Mouse (Mus musculus): ENCODE data around the gene Cbfa2t3. TPM values are rescaled to one million over a fixed set of nuclear protein-coding genes. Genes with fewer than 3 reads are reported as not detected.
A peak's percentile ranks its signal among the peaks of the same experiment; 100 is the strongest.

Cbfa2t3 gene
- total and polyA plus RNA-seq, 3 experiments = 10.5 to 102 TPM; not detected in 1

DNA sequence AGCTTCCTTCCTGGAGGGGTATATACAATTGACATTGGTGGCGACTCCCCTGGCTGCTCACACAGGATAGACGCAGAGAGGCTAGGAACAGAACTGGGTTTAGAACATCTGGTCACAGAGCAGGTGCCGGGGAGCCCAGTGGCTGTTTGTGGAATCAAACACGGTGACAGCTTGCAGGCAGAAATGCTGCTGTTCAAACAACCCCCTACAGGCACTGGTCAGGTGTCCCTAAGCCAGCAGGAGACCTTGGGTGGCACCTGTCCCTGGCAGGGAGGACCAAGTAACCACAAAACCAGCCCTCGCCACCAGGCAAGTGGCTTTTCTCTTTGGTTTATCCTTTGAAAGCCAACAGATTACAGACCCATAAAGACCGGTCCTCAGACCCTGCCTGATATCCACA is 27.0 kb downstream of the Cbfa2t3 start:
- Histone ChIP-seq H3K4me3 (ENCODE audit: control insufficient read depth in 1 of 2, insufficient read depth in 1 of 2, low read depth in 2 of 2, low read length in 2 of 2) (no peak overlapping the region), H3K9me3 (replicated peaks; ENCODE audit: insufficient read depth, low read length) (no peaks in the 10 kb centered on the region), H3K4me1 (ENCODE audit: control insufficient read depth in 1 of 2, insufficient read depth in 2 of 2, low read length in 2 of 2) (peaks cover 7 to 33% of the 10 kb centered on the region in 2 experiments), H3K9ac (ENCODE audit: control insufficient read depth, low read depth, low read length, poor library complexity, severe bottlenecking) (no peak overlapping the region), H3K79me2 (ENCODE audit: control insufficient read depth, insufficient read depth, low read length, poor library complexity) (peaks cover 90% of the 10 kb centered on the region), H3K27me3 (ENCODE audit: control insufficient read depth in 1 of 2, insufficient read depth in 2 of 2, low read length in 2 of 2) (no peaks in the 10 kb centered on the region), H3K36me3 (ENCODE audit: control insufficient read depth in 1 of 2, insufficient read depth in 2 of 2, low read length in 2 of 2) (peaks cover 16 to 27% of the 10 kb centered on the region in 2 experiments), H3K27ac (ENCODE audit: control insufficient read depth, low read depth, low read length) (no peak overlapping the region)
- no peak for DNase-seq (ENCODE audit: low read depth, low spot score)
- TF ChIP-seq E2F4 (IDR thresholded peaks at IDR 0.05; ENCODE audit: borderline replicate concordance, low read depth, low read length) = no peak
- TF ChIP-seq MEF2A (IDR thresholded peaks at IDR 0.05; ENCODE audit: extremely low read depth, insufficient replicate concordance, low read depth, low read length, poor library complexity, severe bottlenecking) = no peak
- TF ChIP-seq MAZ (IDR thresholded peaks at IDR 0.05; ENCODE audit: low read depth, low read length) = no peak
- no peak for TF ChIP-seq JUND (IDR thresholded peaks at IDR 0.05; ENCODE audit: low read depth, low read length)
- no peak for TF ChIP-seq MAX (IDR thresholded peaks at IDR 0.05; ENCODE audit: low read length)
- no peak for TF ChIP-seq RCOR1 (IDR thresholded peaks at IDR 0.05; ENCODE audit: low read depth, low read length)
- TF ChIP-seq ZKSCAN1 (IDR thresholded peaks at IDR 0.05; ENCODE audit: low read depth, low read length) = no peak
- no peak for TF ChIP-seq CTCF (IDR thresholded peaks at IDR 0.05 in 2 of 3, conservative IDR thresholded peaks at IDR 0.05 in 1 of 3; ENCODE audit: control insufficient read depth in 1 of 3, insufficient read depth in 1 of 3, low read depth in 2 of 3, low read length in 3 of 3, poor library complexity in 1 of 3, severe bottlenecking in 1 of 3)
- TF ChIP-seq USF2 (IDR thresholded peaks at IDR 0.05; ENCODE audit: borderline replicate concordance in 1 of 2, insufficient read depth in 1 of 2, low read depth in 1 of 2, low read length in 2 of 2) = no peak
- no peak for TF ChIP-seq NELFE (IDR thresholded peaks at IDR 0.05; ENCODE audit: low read depth, low read length)
- no peak for TF ChIP-seq GATA1 (IDR thresholded peaks at IDR 0.05; ENCODE audit: low read depth, low read length)

- H3K9ac ChIP-seq (ENCODE audit: control insufficient read depth, low read depth, low read length, poor library complexity, severe bottlenecking) = no peak overlapping the region
- DNase-seq (ENCODE audit: low read depth, low spot score) = no peak
- TF ChIP-seq BHLHE40 (IDR thresholded peaks at IDR 0.05; ENCODE audit: borderline replicate concordance, low read depth, low read length) = no peak
- 0 out of 4 replicates have a peak, but pooled peaks of 1 of the 2 experiments have one; percentile 24 for TF ChIP-seq POLR2A (IDR thresholded peaks at IDR 0.05; ENCODE audit: control insufficient read depth in 1 of 2, insufficient read depth in 1 of 2, low read depth in 1 of 2, low read length in 2 of 2, poor library complexity in 1 of 2)
- TF ChIP-seq POLR2AphosphoS5 (IDR thresholded peaks at IDR 0.05; ENCODE audit: borderline replicate concordance, low read depth, low read length) = no peak; the same call in 1 of the 2 replicates
- H3K4me1 ChIP-seq (ENCODE audit: control insufficient read depth in 1 of 2, insufficient read depth in 2 of 2, low read length in 2 of 2) = peaks cover 11 to 43% of the 10 kb centered on the region in 2 experiments
- no peak overlapping the region for H3K4me3 ChIP-seq (ENCODE audit: control insufficient read depth in 1 of 2, insufficient read depth in 1 of 2, low read depth in 2 of 2, low read length in 2 of 2)
- peaks cover 16 to 37% of the 10 kb centered on the region in 2 experiments for H3K36me3 ChIP-seq (ENCODE audit: control insufficient read depth in 1 of 2, insufficient read depth in 2 of 2, low read length in 2 of 2)
- no peak overlapping the region for H3K27ac ChIP-seq (ENCODE audit: control insufficient read depth, low read depth, low read length)
- no peaks in the 10 kb centered on the region for H3K9me3 ChIP-seq (replicated peaks; ENCODE audit: insufficient read depth, low read length)
- no peaks in the 10 kb centered on the region for H3K27me3 ChIP-seq (ENCODE audit: control insufficient read depth in 1 of 2, insufficient read depth in 2 of 2, low read length in 2 of 2)
- H3K79me2 ChIP-seq (ENCODE audit: control insufficient read depth, insufficient read depth, low read length, poor library complexity) = peaks cover 89% of the 10 kb centered on the region
These were observed 28.2 kb downstream of the Cbfa2t3 start for GRCm38 (mm10) chr8:122670718-122671117.

DNA sequence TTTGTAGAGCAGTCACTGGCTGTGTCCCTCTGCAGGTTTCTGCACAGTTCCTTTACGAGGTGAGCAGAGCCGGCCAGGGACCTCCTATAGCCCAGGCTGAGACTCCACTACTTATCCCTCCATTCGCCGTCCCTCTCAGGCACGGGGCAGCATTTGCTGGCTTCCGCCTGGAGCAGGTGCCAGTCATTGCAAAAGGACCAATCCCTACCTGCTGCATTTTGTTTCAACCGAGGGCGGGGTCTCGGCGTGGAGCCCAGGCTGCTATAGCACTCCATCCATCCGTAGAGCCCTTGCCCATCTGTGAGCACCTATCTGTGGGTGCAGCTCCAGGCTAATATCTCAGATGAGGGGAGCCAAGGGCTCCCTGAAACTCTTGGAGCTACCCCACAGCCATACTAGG is 28.9 kb downstream of the Cbfa2t3 start:
- no peak for TF ChIP-seq MYB (IDR thresholded peaks at IDR 0.05; ENCODE audit: low read depth, low read length)
- TF ChIP-seq ZC3H11A (IDR thresholded peaks at IDR 0.05; ENCODE audit: low read depth, low read length) = no peak
- peak in 1 of 2 experiments; percentile 9; a peak in 1 of 4 replicates for TF ChIP-seq POLR2A (IDR thresholded peaks at IDR 0.05; ENCODE audit: control insufficient read depth in 1 of 2, insufficient read depth in 1 of 2, low read depth in 1 of 2, low read length in 2 of 2, poor library complexity in 1 of 2)
- TF ChIP-seq MAFK (IDR thresholded peaks at IDR 0.05; ENCODE audit: borderline replicate concordance, low read depth, low read length) = no peak
- no peak for TF ChIP-seq POLR2AphosphoS2 (IDR thresholded peaks at IDR 0.05; ENCODE audit: low read length)
- Histone ChIP-seq H3K9me3 (replicated peaks; ENCODE audit: insufficient read depth, low read length) (no peaks in the 10 kb centered on the region), H3K4me1 (ENCODE audit: control insufficient read depth in 1 of 2, insufficient read depth in 2 of 2, low read length in 2 of 2) (peaks cover 14 to 45% of the 10 kb centered on the region in 2 experiments), H3K36me3 (ENCODE audit: control insufficient read depth in 1 of 2, insufficient read depth in 2 of 2, low read length in 2 of 2) (peaks cover 20 to 39% of the 10 kb centered on the region in 2 experiments), H3K27me3 (ENCODE audit: control insufficient read depth in 1 of 2, insufficient read depth in 2 of 2, low read length in 2 of 2) (no peaks in the 10 kb centered on the region), H3K9ac (ENCODE audit: control insufficient read depth, low read depth, low read length, poor library complexity, severe bottlenecking) (no peak overlapping the region), H3K79me2 (ENCODE audit: control insufficient read depth, insufficient read depth, low read length, poor library complexity) (peaks cover 89% of the 10 kb centered on the region), H3K4me3 (ENCODE audit: control insufficient read depth in 1 of 2, insufficient read depth in 1 of 2, low read depth in 2 of 2, low read length in 2 of 2) (no peak overlapping the region), H3K27ac (ENCODE audit: control insufficient read depth, low read depth, low read length) (no peak overlapping the region)
- no peak for DNase-seq (ENCODE audit: low read depth, low spot score)

Data from MEL (cell line).